In the genomic region with DNA sequence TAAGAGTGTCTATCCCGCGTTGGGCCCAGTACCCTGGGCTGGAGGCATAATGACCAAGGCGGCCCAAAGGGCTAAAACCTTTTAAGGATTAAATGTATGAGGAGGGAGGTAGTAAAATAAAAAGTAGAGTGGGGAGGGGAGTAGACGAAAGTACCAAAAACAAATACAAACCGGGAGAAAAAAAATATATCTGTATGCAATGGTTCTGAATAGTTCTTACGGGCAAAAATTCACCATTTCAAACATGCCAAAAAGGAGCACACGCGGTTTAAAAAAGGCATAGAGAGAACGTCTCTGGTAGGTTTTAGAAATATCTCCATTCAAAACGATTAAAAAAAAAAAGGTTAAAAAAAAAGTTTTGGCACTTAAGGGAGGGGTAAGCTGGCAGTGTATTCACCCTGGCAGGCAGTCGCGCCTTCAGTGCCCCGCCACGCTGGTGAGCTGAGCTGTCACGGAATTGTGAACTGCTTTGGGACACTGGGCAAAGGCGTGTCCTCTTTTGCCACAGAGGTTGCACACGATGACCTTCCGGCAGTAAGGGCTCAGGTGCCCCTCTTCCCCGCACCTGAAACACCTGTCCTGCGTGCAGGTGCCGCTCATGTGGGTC, we compare ENCODE assay signal across 9 mouse cellular contexts. TPM values are rescaled to one million over a fixed set of nuclear protein-coding genes. Genes with fewer than 3 reads are reported as not detected.
DNase-seq lines count a peak whose midpoint lies in the region; ATAC-seq and TF ChIP-seq lines count a peak whose summit lies in the region.
"Had no signal": no experiment of that assay in that cellular context is flagged by ENCODE, and none has a peak within 500 bp of the region (broad histone marks: within the 10 kb centered on the region; RNA-seq: fewer than 3 reads in every experiment).

No protein-coding gene starts in this region.

- TF ChIP-seq CTCF in cortical plate, adult 2 months (IDR thresholded peaks at IDR 0.05; ENCODE audit: extremely low read depth, insufficient read depth, low read length) = no peak
- TF ChIP-seq CTCF in stomach, postnatal 0 days (IDR thresholded peaks at IDR 0.05; ENCODE audit: low read depth) = no peak

- no peaks in the 10 kb centered on the region for H3K27me3 ChIP-seq in hindbrain, embryonic 14.5 days (ENCODE audit: control insufficient read depth, insufficient read depth, low read length)
- H3K27me3 ChIP-seq in liver, embryonic 13.5 days = no peaks in the 10 kb centered on the region
- no peaks in the 10 kb centered on the region for H3K27me3 ChIP-seq in stomach, postnatal 0 days (ENCODE audit: control insufficient read depth, insufficient read depth, low read length)

- 1% methylated on average over 21 of the region's 21 CpGs for WGBS in hindbrain, embryonic 14.5 days
- WGBS in liver, embryonic 13.5 days (ENCODE audit: insufficient replicate concordance) = 4% methylated on average over 21 of the region's 21 CpGs
- 5% methylated on average over 21 of the region's 21 CpGs for WGBS in stomach, postnatal 0 days

- peak; percentile 54 for DNase-seq in cerebellum, adult 9-10 months
- DNase-seq in cerebellum, adult 18-20 months = no peak
- no peak for DNase-seq in hindbrain, embryonic 14.5 days (ENCODE audit: low spot score)
- no peak for DNase-seq in liver, embryonic 13.5 days
- DNase-seq in stomach, postnatal 0 days (ENCODE audit: low spot score) = peak; percentile 44
- DNase-seq in layer of hippocampus, postnatal 36 days = no peak
- DNase-seq in Muller cell, postnatal 12 days (ENCODE audit: inconsistent ontology term) = no peak

- peak overlapping the region; percentile 97 for H3K4me3 ChIP-seq in cortical plate, adult 2 months (ENCODE audit: insufficient read depth, low read length)
- H3K4me3 ChIP-seq in hindbrain, embryonic 14.5 days (replicated peaks; ENCODE audit: low read length) = peak overlapping the region; percentile 90
- H3K4me3 ChIP-seq in liver, embryonic 13.5 days (replicated peaks) = peak overlapping the region; percentile 96
- peak overlapping the region; percentile 96 for H3K4me3 ChIP-seq in stomach, postnatal 0 days (ENCODE audit: low read depth, low read length)

- H3K27ac ChIP-seq in cortical plate, adult 2 months (ENCODE audit: insufficient read depth, low read length) = peak overlapping the region; percentile 19; the same call in 1 of the 2 replicates
- H3K27ac ChIP-seq in hindbrain, embryonic 14.5 days = peak overlapping the region; percentile 92
- peak overlapping the region; percentile 88 for H3K27ac ChIP-seq in liver, embryonic 13.5 days
- H3K27ac ChIP-seq in stomach, postnatal 0 days (replicated peaks) = peak overlapping the region; percentile 98

- TF ChIP-seq EP300 in stomach, postnatal 0 days (optimal IDR thresholded peaks at IDR 0.05) = no peak

- H3K36me3 ChIP-seq in hindbrain, embryonic 14.5 days (replicated peaks; ENCODE audit: control insufficient read depth, insufficient read depth) = no peaks in the 10 kb centered on the region
- H3K36me3 ChIP-seq in liver, embryonic 13.5 days = peaks cover 15% of the 10 kb centered on the region
- H3K36me3 ChIP-seq in stomach, postnatal 0 days (ENCODE audit: control insufficient read depth, insufficient read depth, low read length) = no peaks in the 10 kb centered on the region

- H3K4me2 ChIP-seq in hindbrain, embryonic 14.5 days (replicated peaks) = peak overlapping the region; percentile 98
- H3K4me2 ChIP-seq in liver, embryonic 13.5 days = peak overlapping the region; percentile 87
- H3K4me2 ChIP-seq in stomach, postnatal 0 days (replicated peaks; ENCODE audit: low read depth) = peak overlapping the region; percentile 79

- H3K9me3 ChIP-seq in hindbrain, embryonic 14.5 days (ENCODE audit: control insufficient read depth, low read length) = peaks cover 4% of the 10 kb centered on the region; the same call in 1 of the 2 replicates
- 0 out of 2 replicates have a peak, but pooled peaks cover 3% of the 10 kb centered on the region for H3K9me3 ChIP-seq in liver, embryonic 13.5 days (replicated peaks)
- H3K9me3 ChIP-seq in stomach, postnatal 0 days (ENCODE audit: control insufficient read depth, low read length) = no peaks in the 10 kb centered on the region

- peaks cover 4% of the 10 kb centered on the region for H3K4me1 ChIP-seq in cortical plate, adult 2 months (ENCODE audit: control insufficient read depth, insufficient read depth, low read length)
- H3K4me1 ChIP-seq in hindbrain, embryonic 14.5 days (replicated peaks; ENCODE audit: control insufficient read depth, insufficient read depth, low read length) = peaks cover 34% of the 10 kb centered on the region
- H3K4me1 ChIP-seq in liver, embryonic 13.5 days (replicated peaks) = peaks cover 53% of the 10 kb centered on the region
- H3K4me1 ChIP-seq in stomach, postnatal 0 days (replicated peaks; ENCODE audit: control insufficient read depth, insufficient read depth) = peaks cover 3% of the 10 kb centered on the region

- peak overlapping the region; percentile 86 for H3K9ac ChIP-seq in hindbrain, embryonic 14.5 days
- peak overlapping the region; percentile 97 for H3K9ac ChIP-seq in liver, embryonic 13.5 days
- H3K9ac ChIP-seq in stomach, postnatal 0 days (ENCODE audit: low read length) = peak overlapping the region; percentile 94

- no peak for ATAC-seq in hindbrain, embryonic 14.5 days (ENCODE audit: low FRiP score)
- peak; percentile 47 for ATAC-seq in liver, embryonic 13.5 days (ENCODE audit: low read depth)
- no peak; the same call in 1 of the 2 replicates for ATAC-seq in stomach, postnatal 0 days (ENCODE audit: low FRiP score, low TSS enrichment)

- TF ChIP-seq POLR2A in cortical plate, adult 2 months (IDR thresholded peaks at IDR 0.05; ENCODE audit: extremely low read depth, insufficient read depth, low read length) = no peak

RNA-seq across cellular contexts. Expression of a gene that starts 1.6 kb away (rescaled TPM):
- polyA plus RNA-seq in cortical plate, adult 2 months (2012; rRNA removed) = 6.5 and 7.1 TPM in 2 replicates
- 16.5 and 17.2 TPM in 2 replicates for polyA plus RNA-seq in hindbrain, embryonic 14.5 days (2014; fragmentation: Nextera tagmentation; extraction: Ambion mirVana)
- 14.0 and 16.2 TPM in 2 replicates for polyA plus RNA-seq in liver, embryonic 13.5 days (2015; fragmentation: Nextera tagmentation; extraction: Ambion mirVana)
- polyA plus RNA-seq in stomach, postnatal 0 days (2015; fragmentation: Nextera tagmentation; extraction: Ambion mirVana) = 14.8 and 15.6 TPM in 2 replicates
- total RNA-seq in layer of hippocampus, postnatal 36 days (2021) = 10 to 100 TPM in 1 of 2 experiments, 1 to 10 TPM in 1; 9.3 to 10.0 TPM
- polyA plus RNA-seq: C2C12 had no signal

RNA-seq across cellular contexts. Expression of a gene that starts 2.1 kb away (rescaled TPM):
- polyA plus RNA-seq in cortical plate, adult 2 months (2012; rRNA removed) = 2.8 and 3.7 TPM in 2 replicates
- polyA plus RNA-seq in hindbrain, embryonic 14.5 days (2014; fragmentation: Nextera tagmentation; extraction: Ambion mirVana) = 2.5 and 3.8 TPM in 2 replicates
- polyA plus RNA-seq in liver, embryonic 13.5 days (2015; fragmentation: Nextera tagmentation; extraction: Ambion mirVana) = 0.21 and 0.27 TPM in 2 replicates
- polyA plus RNA-seq in stomach, postnatal 0 days (2015; fragmentation: Nextera tagmentation; extraction: Ambion mirVana) = 0.38 TPM in 2 replicates
- 1 to 10 TPM; 2.5 to 2.6 TPM for total RNA-seq in layer of hippocampus, postnatal 36 days (2021)

RNA-seq across cellular contexts. Expression of a gene that starts 15.4 kb away (rescaled TPM):
- 17.0 and 18.6 TPM in 2 replicates for polyA plus RNA-seq in cortical plate, adult 2 months (2012; rRNA removed)
- 18.8 and 19.5 TPM in 2 replicates for polyA plus RNA-seq in hindbrain, embryonic 14.5 days (2014; fragmentation: Nextera tagmentation; extraction: Ambion mirVana)
- polyA plus RNA-seq in liver, embryonic 13.5 days (2015; fragmentation: Nextera tagmentation; extraction: Ambion mirVana) = 1.6 TPM in 2 replicates
- polyA plus RNA-seq in stomach, postnatal 0 days (2015; fragmentation: Nextera tagmentation; extraction: Ambion mirVana) = 2.7 and 3.0 TPM in 2 replicates
- 10 to 100 TPM; 15.5 to 15.7 TPM for total RNA-seq in layer of hippocampus, postnatal 36 days (2021)

RNA-seq across cellular contexts. Expression of a gene that starts 36.8 kb away (rescaled TPM):
- 72.3 and 81.3 TPM in 2 replicates for polyA plus RNA-seq in cortical plate, adult 2 months (2012; rRNA removed)
- polyA plus RNA-seq in hindbrain, embryonic 14.5 days (2014; fragmentation: Nextera tagmentation; extraction: Ambion mirVana) = 48.0 and 56.9 TPM in 2 replicates
- 0.07 TPM in 1 of 2 replicates, not detected in the other for polyA plus RNA-seq in liver, embryonic 13.5 days (2015; fragmentation: Nextera tagmentation; extraction: Ambion mirVana)
- 1.1 and 1.5 TPM in 2 replicates for polyA plus RNA-seq in stomach, postnatal 0 days (2015; fragmentation: Nextera tagmentation; extraction: Ambion mirVana)
- total RNA-seq in layer of hippocampus, postnatal 36 days (2021) = 10 to 100 TPM; 67.2 to 85.4 TPM
- polyA plus RNA-seq: C2C12 had no signal

RNA-seq across cellular contexts. Expression of a gene that starts 51.2 kb away (rescaled TPM):
- not detected in 2 replicates for polyA plus RNA-seq in cortical plate, adult 2 months (2012; rRNA removed)
- polyA plus RNA-seq in hindbrain, embryonic 14.5 days (2014; fragmentation: Nextera tagmentation; extraction: Ambion mirVana) = not detected in 2 replicates
- polyA plus RNA-seq in liver, embryonic 13.5 days (2015; fragmentation: Nextera tagmentation; extraction: Ambion mirVana) = not detected in 2 replicates
- polyA plus RNA-seq in stomach, postnatal 0 days (2015; fragmentation: Nextera tagmentation; extraction: Ambion mirVana) = not detected in 2 replicates
- total RNA-seq in layer of hippocampus, postnatal 36 days (2021) = not detected
- polyA plus RNA-seq: C2C12 had no signal

Comparison
In these comparisons a context has a peak if more than half of its experiments do, and no peak if none do; other contexts are left out.
1. DNase-seq: peak in cerebellum, adult 9-10 months (single experiment) and stomach, postnatal 0 days (single experiment); none in cerebellum, adult 18-20 months (0 of 2), hindbrain, embryonic 14.5 days (single experiment), liver, embryonic 13.5 days (single experiment), layer of hippocampus, postnatal 36 days (0 of 2) and Muller cell, postnatal 12 days (single experiment).
2. H3K27ac ChIP-seq: peak in every context shown above with its lines; median percentile 98 in stomach, postnatal 0 days; 92 in hindbrain, embryonic 14.5 days; 88 in liver, embryonic 13.5 days; 19 in cortical plate, adult 2 months.
3. Peak in every context shown above with its lines, with median percentiles within 50 percentile points of each other: H3K4me3 ChIP-seq, H3K4me2 ChIP-seq and H3K9ac ChIP-seq.